Mouse (Mus musculus) R1 (cell line): Measurements from ENCODE around the gene Ccdc114.

ENCODE experiments used
- DNase-seq: peaks from one replicate; pipeline ENCODE4 v3.0.0-alpha.2; 2018; ENCODE audit warnings: low read depth, low spot score

Gene Ccdc114

DNA sequence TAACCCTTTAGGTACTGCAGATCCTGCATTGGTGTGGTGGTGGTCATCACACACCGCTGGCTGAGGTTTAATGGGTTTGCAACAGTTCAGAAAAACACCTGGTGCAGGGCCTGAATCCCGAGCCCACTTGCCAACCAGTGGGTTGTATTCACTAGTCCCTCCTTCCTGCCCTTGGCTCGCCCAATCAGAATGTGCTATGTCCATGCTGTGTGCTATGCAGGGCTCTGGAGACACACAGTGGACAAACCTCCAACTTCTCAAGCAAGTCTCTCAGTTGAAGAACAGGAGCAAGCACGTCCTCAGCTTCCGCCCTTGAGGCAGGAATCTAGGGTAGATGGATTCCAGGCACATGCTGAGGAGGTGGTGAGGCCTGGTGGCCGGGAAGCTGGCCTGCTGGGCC, 50.6 kb downstream of the Ccdc114 start:
- no peak for DNase-seq

DNA sequence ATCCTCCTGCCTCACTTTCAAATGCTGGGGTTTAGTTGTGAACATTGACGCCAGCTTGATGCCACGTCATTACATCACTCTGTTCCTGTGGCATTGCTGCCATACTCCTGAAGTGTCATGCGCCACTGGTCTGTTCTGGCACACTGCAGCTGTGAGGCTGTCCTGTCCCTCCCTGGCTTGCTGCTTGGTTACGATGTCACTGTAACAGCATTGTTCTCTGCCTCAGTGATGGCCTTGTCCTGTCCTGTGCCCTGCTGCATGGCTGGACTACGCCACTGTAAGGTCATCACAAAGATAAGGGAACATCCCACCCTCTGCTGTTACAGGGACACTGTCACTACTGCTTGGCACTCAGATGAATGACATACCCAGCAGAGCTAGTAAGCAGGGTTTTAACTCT, 57.7 kb downstream of the Ccdc114 start:
- no peak for DNase-seq

DNA sequence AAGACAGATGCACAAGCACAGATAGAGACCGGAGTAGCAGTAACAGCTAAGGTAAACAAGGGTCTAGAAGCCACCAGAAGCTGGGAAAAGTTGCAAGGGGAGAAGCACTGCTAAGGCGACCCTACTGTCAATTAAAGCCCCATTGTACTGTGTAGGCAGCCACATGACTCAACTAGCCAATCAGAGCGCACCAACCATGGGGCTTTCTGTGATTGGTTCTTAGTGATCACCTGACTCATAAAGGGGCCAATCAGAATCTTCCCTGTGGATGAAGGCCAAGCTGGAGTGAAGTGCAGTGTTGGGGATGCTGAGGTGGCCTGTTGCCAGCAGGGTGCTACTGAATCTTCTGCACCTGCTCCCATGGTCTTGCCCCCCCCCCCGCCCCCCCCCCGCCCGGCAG, 63.0 kb downstream of the Ccdc114 start:
- peak; percentile 74 for DNase-seq

DNA sequence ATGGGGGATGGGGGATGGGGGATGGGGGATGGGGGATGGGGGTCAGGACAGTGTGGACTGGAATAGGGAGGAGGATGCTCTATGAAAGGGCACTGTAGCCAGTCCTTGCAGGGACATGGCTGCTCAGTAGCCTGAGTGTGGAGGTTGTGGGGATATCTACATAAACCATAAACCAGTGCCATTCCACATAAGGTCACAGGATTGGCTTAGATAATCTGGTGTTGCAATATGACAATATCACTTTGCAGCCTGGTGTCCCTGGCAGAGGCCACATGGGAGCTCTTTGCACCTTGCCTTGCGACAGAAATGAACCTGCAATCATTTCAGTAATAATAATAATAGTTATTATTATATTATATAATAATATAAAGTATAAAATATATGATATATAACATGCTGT, 64.5 kb downstream of the Ccdc114 start:
- DNase-seq = no peak

DNA sequence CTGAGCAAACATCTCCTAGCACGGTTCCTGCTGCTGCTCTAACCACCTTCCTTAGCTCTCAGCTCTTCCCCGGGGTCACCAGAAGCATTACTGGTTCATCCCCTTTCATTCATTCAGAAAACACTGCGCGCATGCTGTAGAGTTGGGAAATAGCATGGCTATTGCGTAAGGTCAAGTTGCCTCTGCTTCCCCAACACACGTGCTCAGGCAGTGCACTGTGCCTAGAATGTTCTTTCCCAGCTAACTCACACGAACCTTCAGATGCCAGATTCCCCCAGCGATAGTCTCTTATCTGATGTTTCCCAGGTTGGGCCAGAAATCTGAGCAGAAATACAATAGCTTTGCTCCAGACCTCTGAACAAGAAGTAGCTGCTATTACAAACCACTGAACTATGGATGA, 68.6 kb downstream of the Ccdc114 start:
- DNase-seq = no peak
